Comparison of ENCODE assay signal across 7 mouse cellular contexts in the genomic region with DNA sequence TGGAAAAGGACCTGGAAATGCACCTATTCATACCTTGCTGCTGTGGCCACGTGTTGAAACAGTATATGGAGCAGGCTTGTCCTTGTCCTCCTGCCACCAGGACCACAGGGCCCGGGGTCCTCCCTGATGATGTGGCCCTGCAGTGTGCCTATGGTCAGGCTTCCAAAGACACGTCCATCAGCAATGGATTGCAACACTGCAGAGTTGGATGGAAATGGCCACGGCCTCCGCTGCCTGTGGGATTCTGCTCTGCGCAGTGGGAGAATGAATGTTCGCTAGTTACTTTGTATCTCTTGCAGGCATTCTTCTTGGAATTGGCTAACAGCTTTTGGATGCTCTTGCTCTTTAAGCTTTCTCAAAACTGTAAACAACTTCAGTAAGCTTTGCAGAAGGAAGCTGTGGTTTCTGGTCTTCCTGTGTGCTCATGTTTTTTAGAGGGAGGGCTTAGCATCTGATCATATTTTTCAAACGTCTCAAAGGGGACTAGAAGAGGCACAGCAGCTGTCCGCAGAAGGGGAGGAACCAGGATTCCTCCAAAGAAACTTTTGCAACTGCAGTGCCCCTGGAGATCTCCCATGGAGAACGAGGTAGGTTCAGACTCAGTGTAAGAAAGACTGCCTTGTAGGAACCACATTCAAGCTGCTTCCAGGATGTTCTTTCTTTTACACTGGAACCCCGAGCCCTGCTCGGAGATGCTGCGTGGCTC. TPM values are rescaled to one million over a fixed set of nuclear protein-coding genes. Genes with fewer than 3 reads are reported as not detected.
DNase-seq lines count a peak whose midpoint lies in the region; ATAC-seq lines count a peak whose summit lies in the region.

No protein-coding gene starts in this region.

- H3K4me3 ChIP-seq in megakaryocyte, embryonic 14.5 days (replicated peaks) = peak overlapping the region; percentile 91

- peak; percentile 77 to 82 for ATAC-seq in hematopoietic stem cell, adult 5-6 weeks (replicated peaks in 1 of 2; ENCODE audit: insufficient read depth in 1 of 2, low FRiP score in 2 of 2, low TSS enrichment in 1 of 2, low read depth in 1 of 2, poor library complexity in 2 of 2, severe bottlenecking in 2 of 2)

- no peaks in the 10 kb centered on the region for H3K9me3 ChIP-seq in megakaryocyte, embryonic 14.5 days

- H3K27me3 ChIP-seq in megakaryocyte, embryonic 14.5 days (replicated peaks) = no peaks in the 10 kb centered on the region

- DNase-seq in spleen, postnatal 36 days (ENCODE audit: low spot score in 2 of 2) = peak; percentile 72 to 78
- no peak for DNase-seq in spleen, postnatal 14 days (ENCODE audit: low spot score in 2 of 2)
- no peak for DNase-seq in MN1 (ENCODE audit: low spot score)
- no peak for DNase-seq in embryo, embryonic 10.5 days (ENCODE audit: low spot score)
- no peak for DNase-seq in right cerebral cortex, postnatal 4 days

- H3K4me1 ChIP-seq in megakaryocyte, embryonic 14.5 days = peaks cover 93% of the 10 kb centered on the region

- H3K36me3 ChIP-seq in megakaryocyte, embryonic 14.5 days (replicated peaks; ENCODE audit: low read length) = peaks cover 49% of the 10 kb centered on the region

RNA-seq across cellular contexts. Expression of gene Ccm2, which starts 14.1 kb away (rescaled TPM):
- total RNA-seq in hematopoietic stem cell, adult 5-6 weeks (2017) = 46.1 and 80.2 TPM in 2 replicates
- 11.6 and 24.8 TPM in 2 replicates for polyA plus RNA-seq in megakaryocyte, embryonic 14.5 days (2012; ENCODE audit: insufficient read depth, low replicate concordance)

RNA-seq across cellular contexts. Expression of gene Myo1g, which starts 40.0 kb away (rescaled TPM):
- total RNA-seq in hematopoietic stem cell, adult 5-6 weeks (2017) = 41.4 and 46.3 TPM in 2 replicates
- polyA plus RNA-seq in megakaryocyte, embryonic 14.5 days (2012; ENCODE audit: insufficient read depth, low replicate concordance) = 28.0 and 34.2 TPM in 2 replicates

RNA-seq across cellular contexts. Expression of gene Nacad, which starts 45.0 kb away (rescaled TPM):
- 0.05 TPM in 1 of 2 replicates, not detected in the other for total RNA-seq in hematopoietic stem cell, adult 5-6 weeks (2017)
- polyA plus RNA-seq in megakaryocyte, embryonic 14.5 days (2012; ENCODE audit: insufficient read depth, low replicate concordance) = 0.34 and 0.63 TPM in 2 replicates

Comparison
In these comparisons a context has a peak if more than half of its experiments do, and no peak if none do; other contexts are left out.
1. DNase-seq: peak in spleen, postnatal 36 days (2 of 2); none in spleen, postnatal 14 days (0 of 2), MN1 (single experiment), embryo, embryonic 10.5 days (single experiment) and right cerebral cortex, postnatal 4 days (single experiment).